Mouse (Mus musculus) midbrain, embryonic 14.5 days (tissue): ENCODE measurements around the gene Chd3. TPM values are rescaled to one million over a fixed set of nuclear protein-coding genes. Genes with fewer than 3 reads are reported as not detected.

Experiments used
- ATAC-seq: fragments of 200-750 bp; cut with Nextera tagmentation; 2 replicates; pipeline ENCODE4 v1.8.0; 2017; ENCODE audit warnings: moderate number of reproducible peaks, moderate library complexity; ENCODE audit not compliant: low FRiP score, low TSS enrichment
- DNase-seq: peaks from one replicate; pipeline ENCODE4 v3.0.0-alpha.2; 2015
- H3K27ac ChIP-seq: fragments of 300-500 bp; sonication (generic); replicated peaks from 2 replicates; pipeline ENCODE4 v1.5.1; 2014; ENCODE audit warnings: mild to moderate bottlenecking, low read depth, low read length, moderate library complexity
- H3K27me3 ChIP-seq: fragments of 300-500 bp; sonication (generic); 2 replicates; pipeline ENCODE4 v1.6.1; 2014; ENCODE audit warnings: low read length, control low read depth, mixed read lengths; ENCODE audit not compliant: control insufficient read depth, insufficient read depth
- H3K36me3 ChIP-seq: fragments of 300-500 bp; sonication (generic); 2 replicates; pipeline ENCODE4 v1.6.1; 2014; ENCODE audit warnings: low read length, control low read depth; ENCODE audit not compliant: control insufficient read depth, insufficient read depth
- H3K4me1 ChIP-seq: fragments of 300-500 bp; sonication (generic); 2 replicates; pipeline ENCODE4 v1.6.1; 2014; ENCODE audit warnings: mild to moderate bottlenecking, antibody characterized with exemption, low read length, control low read depth; ENCODE audit not compliant: control insufficient read depth, insufficient read depth
- H3K4me2 ChIP-seq: fragments of 300-500 bp; sonication (generic); 2 replicates; pipeline ENCODE4 v1.6.1; 2014; ENCODE audit warnings: mild to moderate bottlenecking, low read length, moderate library complexity
- H3K4me3 ChIP-seq: fragments of 300-500 bp; sonication (generic); replicated peaks from 2 replicates; pipeline ENCODE4 v1.5.1; 2014; ENCODE audit warnings: low read depth, low read length
- H3K9ac ChIP-seq: fragments of 300-500 bp; sonication (generic); replicated peaks from 2 replicates; pipeline ENCODE4 v1.6.1; 2014; ENCODE audit warnings: mild to moderate bottlenecking, low read length, moderate library complexity
- H3K9me3 ChIP-seq: fragments of 300-500 bp; sonication (generic); 2 replicates; pipeline ENCODE4 v1.6.1; 2016; ENCODE audit warnings: low read length, control low read depth, mixed read lengths; ENCODE audit not compliant: control insufficient read depth
- WGBS: fragments of 180-500 bp; shearing (Covaris S2); extraction: QIAGEN DNeasy Blood & Tissue Kit; methylation state at CpG from one replicate; pipeline ENCODE4 v1.1.7; 2014; 5-methylcytosine and 5-hydroxymethylcytosine counted together
- polyA plus RNA-seq: library from polyadenylated mRNA; unstranded; fragments of >200 nt; fragmentation: Nextera tagmentation; extraction: Ambion mirVana; gene quantifications from 2 replicates; pipeline ENCODE4 v1.2.1, GENCODE M21; 2014

Chd3 gene
- polyA plus RNA-seq, 1 experiment from 2014 or later = 77.5 TPM

DNA sequence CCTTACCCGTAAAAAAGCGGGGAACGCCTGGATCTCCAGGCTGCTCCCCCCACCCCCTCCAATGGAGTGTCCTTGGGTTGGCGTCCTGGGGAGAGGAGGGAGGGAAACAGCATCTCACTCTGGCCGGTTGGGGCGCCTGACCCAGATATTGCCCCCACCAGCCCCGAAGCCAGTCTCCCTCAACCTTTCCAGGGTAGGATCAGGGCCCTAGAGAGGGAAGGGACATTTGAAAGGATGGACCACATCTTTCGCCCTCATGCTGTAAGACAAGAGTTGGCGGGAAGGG lies 42.1 kb downstream of the Chd3 start:
- peak overlapping the region; percentile 49; the same call in 1 of the 2 replicates for H3K4me3 ChIP-seq

DNA sequence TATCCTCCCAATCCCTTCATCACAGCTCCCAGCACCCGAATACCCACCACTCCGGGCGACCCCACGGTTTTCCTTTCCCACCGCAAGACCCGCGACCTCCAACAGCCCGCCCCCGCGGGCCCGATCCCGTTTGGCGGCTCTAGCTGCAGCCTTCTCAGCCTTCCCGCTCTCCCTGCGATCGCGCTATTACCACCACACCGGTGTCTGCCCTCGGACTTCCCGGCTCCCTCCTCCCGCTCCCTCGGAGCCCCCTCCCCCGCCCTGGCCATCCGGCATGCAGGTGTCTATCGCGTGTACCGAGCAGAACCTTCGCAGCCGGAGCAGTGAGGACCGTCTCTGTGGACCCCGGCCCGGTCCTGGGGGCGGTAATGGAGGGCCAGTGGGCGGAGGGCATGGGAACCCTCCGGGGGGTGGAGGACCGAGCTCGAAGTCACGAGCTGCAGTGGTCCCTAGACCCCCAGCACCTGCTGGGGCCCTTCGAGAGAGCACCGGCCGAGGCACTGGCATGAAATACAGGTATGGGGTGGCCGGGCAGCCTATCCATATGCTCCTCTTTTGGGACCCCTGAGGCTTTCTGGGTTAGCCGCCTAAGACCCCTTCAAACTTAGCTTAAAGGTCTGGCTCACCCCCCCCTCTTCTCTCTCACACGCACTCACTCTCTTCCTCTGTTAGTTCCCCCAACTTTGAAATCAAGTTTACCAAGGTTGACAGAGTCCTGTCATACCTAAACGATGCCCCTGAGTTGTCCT lies 42.6 kb downstream of the Chd3 start:
- no peak overlapping the region for H3K27ac ChIP-seq
- peaks cover 31% of the 10 kb centered on the region for H3K4me1 ChIP-seq

More for the DNA sequence above, 42.1 kb downstream of the Chd3 start:
- H3K27me3 ChIP-seq = peaks cover 12% of the 10 kb centered on the region
- no peaks in the 10 kb centered on the region for H3K9me3 ChIP-seq
- H3K4me2 ChIP-seq = peak overlapping the region; percentile 90
- 15% methylated on average over 9 of the region's 9 CpGs for WGBS
- no peak for ATAC-seq
- peaks cover 31% of the 10 kb centered on the region for H3K4me1 ChIP-seq
- no peak for DNase-seq
- no peak overlapping the region for H3K9ac ChIP-seq
- no peaks in the 10 kb centered on the region for H3K36me3 ChIP-seq
- H3K27ac ChIP-seq = no peak overlapping the region

DNA sequence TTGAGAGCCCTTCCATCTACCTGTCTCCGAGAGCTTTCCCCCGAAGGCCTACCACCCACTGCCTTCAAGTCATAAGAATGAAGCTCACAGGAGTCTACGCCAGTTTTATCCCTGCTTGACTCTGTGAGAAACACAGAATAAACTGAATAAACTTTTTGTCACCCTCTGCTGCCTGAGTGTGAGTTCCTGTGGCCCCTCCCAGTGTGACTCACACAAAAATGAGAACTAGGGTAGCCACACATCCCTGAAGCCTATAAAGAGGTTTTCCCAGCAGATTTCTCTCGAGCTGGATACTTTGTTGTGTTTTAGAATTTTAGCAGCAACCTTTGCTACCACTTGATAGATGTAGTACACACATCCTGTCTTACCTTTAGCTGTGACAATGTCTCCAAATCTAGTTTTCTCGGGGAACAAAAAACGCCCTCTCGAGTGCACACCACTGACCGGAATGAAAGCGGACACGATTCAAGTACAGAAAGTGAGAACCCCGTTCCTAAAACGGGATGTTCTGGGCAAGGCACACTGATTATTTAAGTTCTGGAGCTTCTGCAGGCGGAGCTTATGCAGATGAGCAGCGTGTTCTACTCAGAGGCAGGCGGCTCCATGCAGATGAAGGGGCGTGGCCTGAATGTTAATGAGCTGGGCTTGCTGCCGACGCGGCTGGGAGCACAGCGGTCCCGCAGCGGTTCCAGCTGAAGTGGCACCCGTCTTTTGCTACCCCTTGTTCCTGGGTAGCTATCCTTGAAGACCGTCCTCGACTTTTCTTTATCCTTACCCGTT lies 43.4 kb downstream of the Chd3 start, which contains the start of gene Kcnab3:
TSS of gene Kcnab3 (plus strand) at position 631 of the 780 bp plus-strand sequence.
- peak; percentile 77; the same call in 1 of the 2 replicates for ATAC-seq
- H3K4me1 ChIP-seq = peaks cover 26% of the 10 kb centered on the region
- peak within 1 kb of the TSS; percentile 64 for H3K9ac ChIP-seq
- no peak within 1 kb of the TSS for H3K27ac ChIP-seq
- peak within 1 kb of the TSS; percentile 49 for H3K4me3 ChIP-seq
- H3K9me3 ChIP-seq = no peaks in the 10 kb centered on the region
- H3K27me3 ChIP-seq = peaks cover 12% of the 10 kb centered on the region
- 0 out of 2 replicates have a peak, but pooled peaks cover 3% of the 10 kb centered on the region for H3K36me3 ChIP-seq
- peak; percentile 93 for DNase-seq
- H3K4me2 ChIP-seq = peak within 1 kb of the TSS; percentile 90
- 12% methylated on average over 26 of the region's 26 CpGs for WGBS

More for the DNA sequence above, 42.6 kb downstream of the Chd3 start:
- 1% methylated on average over 45 of the region's 45 CpGs for WGBS
- Histone ChIP-seq H3K9me3 (no peaks in the 10 kb centered on the region), H3K4me2 (peak overlapping the region; percentile 90), H3K27me3 (peaks cover 12% of the 10 kb centered on the region), H3K4me3 (peak overlapping the region; percentile 49), H3K36me3 (no peaks in the 10 kb centered on the region), H3K9ac (peak overlapping the region; percentile 64)
- ATAC-seq (no peak), DNase-seq (no peak)

DNA sequence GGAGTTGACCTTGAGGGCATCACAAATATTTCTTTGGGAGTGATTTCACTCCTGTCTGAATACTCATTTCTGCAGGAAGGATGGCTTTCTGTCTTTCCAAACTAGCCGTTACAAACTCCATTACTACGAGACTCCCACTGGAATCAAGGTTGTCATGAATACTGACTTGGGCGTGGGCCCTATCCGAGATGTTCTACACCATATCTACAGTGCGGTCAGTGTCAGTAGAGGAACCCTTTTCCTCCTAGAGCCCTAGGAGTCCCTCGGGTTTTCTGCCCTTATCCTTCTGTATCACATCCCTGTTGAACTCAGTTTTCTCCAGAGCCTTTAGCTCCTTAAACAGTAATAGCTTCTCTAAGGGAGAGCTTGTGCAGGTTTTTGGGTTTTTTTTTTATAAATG lies 44.5 kb downstream of the Chd3 start:
- peak overlapping the region; percentile 60 for H3K4me3 ChIP-seq
- H3K4me1 ChIP-seq = peaks cover 26% of the 10 kb centered on the region
- H3K9ac ChIP-seq = no peak overlapping the region
- no peak for DNase-seq
- 82% methylated on average over 6 of the region's 6 CpGs for WGBS
- peak overlapping the region; percentile 81 for H3K4me2 ChIP-seq
- H3K27ac ChIP-seq = no peak overlapping the region
- no peak for ATAC-seq
- peaks cover 12% of the 10 kb centered on the region for H3K36me3 ChIP-seq
- no peaks in the 10 kb centered on the region for H3K9me3 ChIP-seq
- peaks cover 12% of the 10 kb centered on the region for H3K27me3 ChIP-seq

DNA sequence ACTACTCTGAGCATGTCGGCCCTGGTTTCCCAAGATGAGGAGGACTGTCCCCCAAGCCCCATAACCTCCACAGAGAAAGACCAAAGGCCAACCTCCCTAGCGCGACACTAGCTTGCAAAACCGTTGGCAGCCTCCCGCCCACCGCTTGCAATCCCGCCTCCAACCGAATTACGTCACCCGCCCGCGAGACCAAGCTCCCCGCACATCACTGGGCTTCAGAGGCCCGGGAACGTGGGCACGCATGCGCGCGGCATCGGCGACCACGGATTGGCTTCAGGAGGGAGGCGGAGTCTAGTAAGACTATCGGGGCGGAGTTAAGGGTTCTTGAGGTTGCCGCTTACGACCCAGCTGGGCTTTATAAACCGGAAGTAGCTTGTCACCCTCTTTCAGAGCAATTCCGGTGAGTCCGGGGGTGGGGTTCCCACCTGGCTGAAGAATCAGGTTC lies 45.5 kb downstream of the Chd3 start, which contains the start of the genes Cntrob and Trappc1:
TSS of gene Cntrob (minus strand) at position 109 of the 445 bp plus-strand sequence.
TSS of gene Trappc1 (plus strand) at position 314 of the 445 bp plus-strand sequence.
- peaks cover 12% of the 10 kb centered on the region for H3K27me3 ChIP-seq
- ATAC-seq (peak; percentile 93), DNase-seq (peak; percentile 99)
- no peaks in the 10 kb centered on the region for H3K9me3 ChIP-seq
- 0% methylated on average over 30 of the region's 30 CpGs for WGBS
- H3K9ac ChIP-seq = peak within 1 kb of the TSS; percentile 67
- H3K27ac ChIP-seq = peak within 1 kb of the TSS; percentile 85
- H3K4me3 ChIP-seq = peak within 1 kb of the TSS; percentile 60
- peak within 1 kb of the TSS; percentile 81 for H3K4me2 ChIP-seq
- peaks cover 17% of the 10 kb centered on the region for H3K36me3 ChIP-seq
- H3K4me1 ChIP-seq = peaks cover 26% of the 10 kb centered on the region

DNA sequence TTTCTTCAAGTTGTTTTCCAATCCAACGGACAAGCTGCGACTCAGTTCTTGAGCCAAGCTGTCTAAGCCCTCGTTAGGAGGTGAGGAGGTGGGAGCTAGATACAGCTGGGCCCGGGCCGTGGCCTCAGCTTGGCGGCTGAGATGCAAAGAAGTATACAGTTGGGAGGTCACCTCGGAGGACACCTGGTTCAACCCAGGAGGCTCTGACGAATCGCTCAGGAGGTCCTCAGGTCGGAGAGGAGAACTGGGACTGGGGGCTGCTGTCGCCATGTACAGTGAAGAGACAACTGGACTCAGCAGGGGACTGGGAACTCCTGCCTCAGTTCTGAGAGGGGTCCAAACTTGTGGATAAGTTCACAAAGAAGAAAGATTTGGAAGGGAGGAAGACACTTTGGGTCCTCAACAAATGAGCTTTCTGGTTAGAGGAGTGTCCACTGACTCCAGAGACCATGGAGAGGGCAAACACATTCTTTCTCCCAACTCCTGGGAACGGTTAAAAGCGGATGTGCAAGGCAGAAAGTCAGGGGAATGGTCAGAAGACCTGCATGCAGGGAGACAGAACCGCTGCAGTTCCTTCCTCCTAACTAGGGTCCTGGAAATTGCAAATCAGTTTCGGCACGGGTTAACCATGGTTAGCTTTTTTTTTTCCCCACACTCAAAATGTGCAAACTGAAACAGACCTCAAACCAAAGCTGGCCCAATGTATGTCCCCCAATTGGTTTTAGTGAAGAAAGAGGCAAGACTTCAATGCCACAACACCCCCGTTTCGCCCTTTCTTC lies 46.3 kb downstream of the Chd3 start:
- H3K4me2 ChIP-seq = peak overlapping the region; percentile 77
- H3K27me3 ChIP-seq = peaks cover 9% of the 10 kb centered on the region
- H3K4me3 ChIP-seq = peak overlapping the region; percentile 60
- WGBS = 21% methylated on average over 18 of the region's 18 CpGs
- H3K9me3 ChIP-seq = no peaks in the 10 kb centered on the region
- H3K9ac ChIP-seq = peak overlapping the region; percentile 55
- peaks cover 26% of the 10 kb centered on the region for H3K4me1 ChIP-seq
- peaks cover 24% of the 10 kb centered on the region for H3K36me3 ChIP-seq
- H3K27ac ChIP-seq = peak overlapping the region; percentile 85
- ATAC-seq = no peak
- peak; percentile 2 for DNase-seq

DNA sequence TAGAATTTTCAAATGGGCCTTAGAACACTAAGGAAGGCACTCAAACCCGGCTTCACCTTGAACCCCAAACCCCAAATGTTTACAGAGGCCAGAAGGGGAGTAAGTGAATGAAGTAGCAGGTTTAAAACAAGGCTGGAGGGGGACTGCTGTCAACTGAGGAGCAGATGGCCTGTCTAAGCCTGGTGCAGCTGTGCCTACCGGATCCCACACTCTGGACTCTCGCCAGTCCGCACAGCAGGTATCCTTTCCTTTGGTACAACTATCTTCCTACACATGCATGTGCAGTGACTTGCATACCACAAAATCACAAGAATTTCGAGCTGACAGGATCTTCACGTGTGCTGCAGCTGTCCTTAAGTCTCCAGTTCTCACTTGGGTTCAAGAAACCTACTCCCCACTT lies 47.2 kb downstream of the Chd3 start:
- Histone ChIP-seq H3K27ac (no peak overlapping the region), H3K36me3 (peaks cover 33% of the 10 kb centered on the region), H3K4me1 (peaks cover 26% of the 10 kb centered on the region)

DNA sequence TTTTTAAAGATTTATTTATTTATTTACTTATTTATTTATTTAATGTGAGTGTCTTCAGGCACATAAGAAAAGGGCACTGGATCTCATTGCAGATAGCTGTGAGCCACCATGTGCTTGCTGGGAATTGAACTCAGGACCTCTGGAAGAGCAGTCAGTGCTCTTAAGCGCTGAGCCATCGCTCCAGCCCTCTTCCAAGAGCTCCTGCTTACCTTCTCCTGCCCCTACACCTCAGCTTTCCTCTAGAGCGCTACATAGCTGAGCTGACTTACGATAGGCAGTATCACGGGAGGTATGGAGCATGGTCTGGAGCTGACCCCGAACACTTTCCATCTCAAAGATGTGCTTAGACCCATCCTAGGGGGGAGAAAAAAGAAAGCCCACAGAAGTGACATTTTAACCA lies 47.6 kb downstream of the Chd3 start:
- H3K27ac ChIP-seq = no peak overlapping the region
- peaks cover 35% of the 10 kb centered on the region for H3K36me3 ChIP-seq
- DNase-seq (no peak), ATAC-seq (no peak)
- H3K9ac ChIP-seq = peak overlapping the region; percentile 55; the same call in 1 of the 2 replicates
- peak overlapping the region; percentile 77 for H3K4me2 ChIP-seq
- peaks cover 21% of the 10 kb centered on the region for H3K4me1 ChIP-seq
- WGBS = 90% methylated on average over 6 of the region's 6 CpGs
- H3K27me3 ChIP-seq = no peaks in the 10 kb centered on the region
- no peaks in the 10 kb centered on the region for H3K9me3 ChIP-seq
- no peak overlapping the region for H3K4me3 ChIP-seq

More for the DNA sequence above, 47.2 kb downstream of the Chd3 start:
- ATAC-seq = no peak
- peak; percentile 32 for DNase-seq
- Histone ChIP-seq H3K4me3 (no peak overlapping the region; the same call in 1 of the 2 replicates), H3K27me3 (peaks cover 3% of the 10 kb centered on the region), H3K4me2 (peak overlapping the region; percentile 77), H3K9ac (peak overlapping the region; percentile 55; the same call in 1 of the 2 replicates), H3K9me3 (no peaks in the 10 kb centered on the region)
- WGBS = 59% methylated on average over 6 of the region's 6 CpGs
